Mouse (Mus musculus): ENCODE results near the gene Bloc1s1. TPM values are rescaled to one million over a fixed set of nuclear protein-coding genes. Genes with fewer than 3 reads are reported as not detected.

The Bloc1s1 gene
- polyA plus RNA-seq (2012; rRNA removed) = 126 and 147 TPM in 2 replicates

- WGBS = 42% methylated on average over 9 of the region's 9 CpGs
- no peak for DNase-seq (ENCODE audit: low read depth, low spot score)
Observed at GRCm38 (mm10) chr10:128923935-128924334, at the start of gene Bloc1s1. Gene Bloc1s1, minus strand, starts transcription at chr10:128924035.

DNA sequence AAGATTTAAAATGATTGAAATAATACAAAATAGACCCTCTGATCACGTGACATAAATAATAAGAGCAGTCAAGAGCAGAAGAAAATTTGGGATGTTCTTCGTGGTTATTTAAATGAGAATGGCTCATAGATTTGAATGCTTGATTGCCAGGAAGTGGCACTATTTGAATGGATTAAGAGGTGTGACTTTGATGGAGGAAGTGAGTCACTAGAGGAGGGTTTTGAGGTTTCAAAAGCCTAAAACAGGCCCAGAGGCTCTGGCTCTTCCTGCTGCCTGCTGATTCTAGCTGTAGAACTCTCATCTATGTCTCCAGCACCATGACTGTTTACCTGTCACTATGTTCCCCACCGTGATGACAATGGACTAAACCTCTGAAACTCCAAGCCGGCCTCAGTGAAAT lies 49.0 kb upstream of the Bloc1s1 start:
- WGBS = 77% methylated on average over 4 of the region's 4 CpGs
- no peak for DNase-seq (ENCODE audit: low read depth, low spot score)

GRCm38 (mm10) chr10:128970740-128971250 lies 47.0 kb upstream of the Bloc1s1 start:
- 2% methylated on average over 1 of the region's 1 CpGs for WGBS
- DNase-seq (ENCODE audit: low read depth, low spot score) = no peak

GRCm38 (mm10) chr10:128968341-128968749 lies 44.5 kb upstream of the Bloc1s1 start:
- DNase-seq (ENCODE audit: low read depth, low spot score) = no peak
- 6% methylated on average over 1 of the region's 1 CpGs for WGBS

DNA sequence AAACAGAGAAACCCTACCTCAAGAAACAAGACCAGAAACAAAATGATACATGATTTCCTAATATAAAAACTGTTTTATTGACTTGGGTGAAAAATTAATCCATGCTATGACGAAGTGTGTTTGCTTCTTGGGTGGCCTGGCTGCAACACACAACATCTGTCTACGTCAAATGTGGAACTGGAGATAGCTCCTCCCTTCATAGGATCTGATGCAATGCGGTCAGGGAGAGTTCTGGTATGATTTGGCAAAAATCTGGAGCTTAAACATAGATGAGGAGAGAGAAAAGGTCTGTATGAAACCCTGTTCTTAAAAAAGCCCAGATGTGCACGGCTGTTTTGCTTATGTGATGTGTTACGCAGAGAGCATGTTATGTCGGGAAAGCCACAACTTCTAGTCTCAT lies 42.0 kb upstream of the Bloc1s1 start:
- WGBS = 39% methylated on average over 6 of the region's 6 CpGs

GRCm38 (mm10) chr10:128964961-128965360 lies 41.1 kb upstream of the Bloc1s1 start:
- DNase-seq (ENCODE audit: low read depth, low spot score) = no peak
- 41% methylated on average over 2 of the region's 2 CpGs for WGBS

More for the DNA sequence above, 42.0 kb upstream of the Bloc1s1 start:
- DNase-seq (ENCODE audit: low read depth, low spot score) = no peak

DNA sequence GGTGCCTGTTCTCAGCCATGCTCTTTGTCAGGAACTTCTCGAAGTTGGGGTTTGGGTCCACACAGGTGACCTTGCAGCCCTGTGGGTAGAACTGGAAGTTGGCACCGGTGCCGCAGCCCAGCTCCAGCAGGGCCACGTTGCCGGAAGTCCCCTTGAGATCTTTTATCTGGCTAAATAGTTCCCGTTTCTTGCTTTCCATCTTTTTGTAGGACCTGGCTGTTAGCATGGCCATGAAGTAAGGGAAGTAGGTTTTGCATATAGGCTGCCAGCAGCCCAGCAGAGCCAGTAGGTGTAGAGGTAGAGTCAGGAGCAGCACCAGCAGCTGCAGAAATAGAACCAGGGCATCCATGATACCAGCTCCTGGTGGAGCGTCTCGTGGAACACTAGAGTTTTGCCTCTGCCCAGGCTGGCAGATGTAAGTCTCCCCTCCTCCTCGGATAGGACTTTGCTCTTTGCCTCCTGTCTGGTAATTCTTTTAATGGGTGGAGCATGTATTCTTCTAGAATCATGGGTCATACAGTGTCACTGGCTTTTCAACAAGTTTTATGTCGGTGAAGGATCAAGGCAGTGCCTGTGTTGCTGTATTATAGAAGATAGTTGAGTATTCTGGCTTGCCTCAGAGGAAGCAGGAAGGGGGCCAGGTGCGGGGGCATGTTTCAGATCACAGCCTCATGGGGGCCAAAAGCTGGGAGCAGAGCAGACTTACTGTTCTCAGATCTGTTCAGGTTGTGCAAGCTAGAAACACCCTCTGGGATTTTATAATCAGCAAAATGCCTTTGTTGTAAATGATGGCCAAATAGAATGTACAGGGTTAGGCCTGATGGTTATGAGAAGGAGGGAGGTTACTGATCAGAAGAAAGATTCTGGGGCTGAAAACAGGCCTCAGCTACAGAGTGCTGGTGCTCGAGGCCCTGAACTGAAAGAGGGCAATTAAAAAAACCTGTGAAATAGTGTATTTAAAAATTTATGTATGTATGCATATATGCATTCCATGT lies 37.1 kb upstream of the Bloc1s1 start, which contains the start of gene Mettl7b:
Gene Mettl7b (minus strand): TSS at position 399 of the 995 bp plus-strand sequence.
- 26% methylated on average over 12 of the region's 12 CpGs for WGBS
- peak; percentile 76 for DNase-seq (ENCODE audit: low read depth, low spot score)

DNA sequence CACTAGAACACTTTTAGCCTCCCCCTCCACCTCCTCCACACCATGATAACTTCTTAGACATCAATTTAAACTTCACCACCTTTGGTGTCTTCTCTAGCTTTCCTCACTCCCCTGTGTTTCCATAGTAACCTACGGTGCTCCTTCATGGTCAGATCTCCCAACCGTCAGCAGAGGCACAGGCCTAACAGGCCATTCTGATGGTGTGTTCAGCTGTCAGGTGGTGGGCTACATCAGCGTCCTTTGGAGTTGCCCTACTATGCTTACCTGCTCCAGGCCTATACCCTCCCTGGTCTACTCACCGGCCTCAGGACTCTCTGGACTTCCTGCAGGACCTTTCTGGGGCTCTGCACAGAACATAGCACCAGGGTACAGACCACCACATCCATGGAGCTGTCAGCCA lies 36.3 kb upstream of the Bloc1s1 start:
- 45% methylated on average over 4 of the region's 4 CpGs for WGBS
- no peak for DNase-seq (ENCODE audit: low read depth, low spot score)

DNA sequence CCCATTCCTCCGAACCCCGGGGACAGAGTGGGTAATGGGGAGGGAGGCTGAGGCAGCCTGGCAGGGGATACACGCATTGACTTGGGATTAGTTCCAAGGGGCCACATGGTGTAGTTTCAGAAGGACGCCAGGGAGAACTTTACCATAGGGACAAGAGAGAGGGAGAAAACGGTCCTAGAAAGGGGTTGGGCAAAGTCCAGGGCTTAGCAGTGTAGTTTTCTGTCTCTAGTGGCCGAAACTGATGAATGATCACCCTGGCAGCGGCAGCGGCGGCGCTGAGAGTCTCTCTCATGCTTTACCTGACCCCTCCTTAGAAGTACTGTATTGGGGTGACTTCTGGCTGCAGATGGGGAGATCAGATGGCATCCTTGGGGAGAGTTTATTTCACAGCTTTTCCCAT lies 34.5 kb upstream of the Bloc1s1 start:
- 81% methylated on average over 10 of the region's 10 CpGs for WGBS
- no peak for DNase-seq (ENCODE audit: low read depth, low spot score)

GRCm38 (mm10) chr10:128950208-128950887 lies 26.5 kb upstream of the Bloc1s1 start:
- 69% methylated on average over 16 of the region's 16 CpGs for WGBS
- no peak for DNase-seq (ENCODE audit: low read depth, low spot score)

DNA sequence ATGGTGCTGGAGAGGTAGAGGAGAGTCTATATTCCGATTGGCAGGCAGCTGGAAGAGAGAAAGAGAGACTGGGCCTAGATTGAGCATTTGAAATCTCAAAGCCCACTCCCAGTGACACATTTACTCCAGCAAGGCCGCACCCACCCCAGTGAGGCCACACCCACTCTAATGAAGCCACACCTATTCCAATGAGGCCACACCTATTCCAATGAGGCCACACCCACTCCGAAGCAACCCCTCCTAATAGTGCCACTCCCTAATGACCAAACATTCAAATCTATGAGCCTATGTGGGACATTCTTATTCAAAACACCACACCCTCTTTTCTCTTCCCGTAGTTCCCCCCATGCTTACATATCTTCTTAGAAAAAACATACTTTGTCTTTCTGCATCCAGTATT lies 23.7 kb upstream of the Bloc1s1 start:
- 85% methylated on average over 4 of the region's 4 CpGs for WGBS
- no peak for DNase-seq (ENCODE audit: low read depth, low spot score)

DNA sequence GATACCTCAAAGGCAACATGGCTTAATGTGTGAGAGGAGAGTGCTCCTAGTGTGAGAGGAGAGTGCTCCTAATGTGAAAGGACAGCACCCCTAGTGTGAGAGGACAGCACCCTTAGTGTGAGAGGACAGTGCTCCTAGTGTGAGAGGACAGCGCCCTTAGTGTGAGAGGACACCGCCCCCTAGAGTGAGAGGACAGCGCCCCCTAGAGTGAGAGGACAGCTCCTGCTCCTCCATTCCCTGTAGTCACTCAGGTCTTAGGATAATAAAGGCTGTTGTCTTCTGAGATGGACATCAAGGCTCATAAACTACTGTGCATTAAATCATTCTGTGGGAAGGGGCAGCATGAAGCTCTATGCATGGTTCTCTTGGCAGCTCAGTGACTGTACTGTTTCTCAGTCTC lies 21.8 kb upstream of the Bloc1s1 start:
- 18% methylated on average over 3 of the region's 3 CpGs for WGBS
- no peak for DNase-seq (ENCODE audit: low read depth, low spot score)

- WGBS = 71% methylated on average over 10 of the region's 10 CpGs
- no peak for DNase-seq (ENCODE audit: low read depth, low spot score)
Observed at GRCm38 (mm10) chr10:128940475-128941061, 16.7 kb upstream of the Bloc1s1 start.

DNA sequence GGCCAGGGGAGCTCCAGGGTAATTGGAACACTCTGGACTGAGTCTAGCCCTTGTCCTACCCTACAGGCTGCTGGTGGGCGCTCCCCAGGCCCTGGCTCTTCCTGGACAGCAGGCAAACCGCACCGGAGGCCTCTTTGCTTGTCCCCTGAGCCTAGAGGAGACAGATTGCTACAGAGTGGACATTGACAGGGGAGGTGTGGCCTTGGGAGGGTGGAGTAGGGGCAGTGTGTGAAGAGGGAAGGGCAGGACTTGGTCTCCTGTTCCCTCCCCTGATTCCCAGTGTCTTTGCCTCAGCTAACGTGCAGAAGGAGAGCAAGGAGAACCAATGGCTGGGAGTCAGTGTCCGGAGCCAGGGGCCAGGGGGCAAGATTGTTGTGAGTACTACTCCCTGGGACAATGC lies 15.1 kb upstream of the Bloc1s1 start:
- WGBS = 23% methylated on average over 5 of the region's 5 CpGs
- peak; percentile 53 for DNase-seq (ENCODE audit: low read depth, low spot score)

DNA sequence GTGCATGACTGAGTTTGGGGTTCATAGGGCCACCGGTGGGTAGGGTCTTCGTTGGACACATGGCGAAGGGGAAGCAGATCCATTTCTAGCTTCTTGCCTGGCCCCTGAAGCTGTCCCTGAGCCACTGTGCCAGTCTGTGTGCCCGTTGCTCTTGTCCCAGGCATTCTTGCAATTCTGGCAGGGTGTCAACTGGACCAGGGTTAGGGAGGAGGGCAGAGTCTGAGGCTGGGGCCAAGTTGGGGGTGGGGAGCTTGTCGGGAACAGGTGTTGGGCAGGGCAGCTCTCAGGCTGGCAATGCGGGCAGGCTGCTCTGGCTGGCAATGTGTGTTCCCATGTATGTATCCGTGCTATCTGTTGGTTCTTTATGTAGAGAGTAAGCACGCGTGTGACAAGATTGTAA lies 14.6 kb upstream of the Bloc1s1 start:
- peak; percentile 87 for DNase-seq (ENCODE audit: low read depth, low spot score)
- 29% methylated on average over 9 of the region's 9 CpGs for WGBS

- WGBS = 77% methylated on average over 12 of the region's 12 CpGs
- DNase-seq (ENCODE audit: low read depth, low spot score) = no peak
Observed at GRCm38 (mm10) chr10:128937756-128938390, 14.0 kb upstream of the Bloc1s1 start.

DNA sequence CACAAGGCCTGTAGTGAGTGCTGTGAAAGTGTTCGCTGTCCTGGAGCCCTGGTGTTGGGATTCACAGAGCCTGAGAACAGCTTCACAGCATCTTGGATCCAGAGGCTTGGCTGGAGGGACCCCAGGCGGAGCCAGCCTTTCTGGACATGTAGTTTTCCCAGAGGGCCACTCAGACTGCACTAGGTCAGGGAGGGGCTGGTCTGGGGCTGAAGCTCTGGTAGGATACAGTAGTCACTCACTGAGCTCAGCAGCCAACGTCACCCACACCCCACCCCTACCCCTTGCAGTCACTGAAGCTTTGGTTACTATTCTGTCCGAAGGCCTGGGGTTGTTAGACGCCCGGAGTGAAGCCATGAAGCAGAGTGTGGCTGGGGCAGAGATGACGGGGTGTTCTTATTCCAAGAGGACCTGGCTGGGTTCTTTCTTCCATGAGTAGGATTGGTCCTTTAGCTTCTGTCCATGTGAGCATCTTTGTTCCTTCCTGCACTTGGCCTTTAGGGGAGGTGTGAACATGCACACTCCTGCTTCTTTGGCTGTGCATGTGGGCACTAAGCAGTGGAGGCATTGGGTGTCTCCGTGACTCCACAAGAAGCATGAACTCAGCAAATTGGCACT lies 12.1 kb upstream of the Bloc1s1 start:
- no peak for DNase-seq (ENCODE audit: low read depth, low spot score)
- 73% methylated on average over 8 of the region's 8 CpGs for WGBS

GRCm38 (mm10) chr10:128934997-128935787 lies 11.4 kb upstream of the Bloc1s1 start:
- WGBS = 69% methylated on average over 7 of the region's 7 CpGs
- no peak for DNase-seq (ENCODE audit: low read depth, low spot score)

Data from large intestine, adult 2 months (tissue).